Mouse (Mus musculus): ENCODE data around the gene Sik2. TPM values are rescaled to one million over a fixed set of nuclear protein-coding genes. Genes with fewer than 3 reads are reported as not detected.
A peak's percentile ranks its signal among the peaks of the same experiment; 100 is the strongest.

Sik2 gene
- polyA plus RNA-seq, 1 experiment from 2014 or later = 15.7 TPM

GRCm38 (mm10) chr9:50854376-50854775, 154.5 kb downstream of the Sik2 start:
- Histone ChIP-seq H3K27me3 (ENCODE audit: insufficient read depth, low read length) (no peaks in the 10 kb centered on the region), H3K9me3 (ENCODE audit: low read depth, low read length) (no peaks in the 10 kb centered on the region), H3K9ac (no peak overlapping the region), H3K36me3 (ENCODE audit: insufficient read depth) (peaks cover 8% of the 10 kb centered on the region), H3K4me3 (ENCODE audit: low read depth, low read length) (no peak overlapping the region), H3K27ac (ENCODE audit: low read depth) (no peak overlapping the region), H3K4me1 (ENCODE audit: insufficient read depth) (peaks cover 8% of the 10 kb centered on the region; the same call in 1 of the 2 replicates), H3K4me2 (no peak overlapping the region)
- DNase-seq (no peak), ATAC-seq (ENCODE audit: insufficient read depth) (no peak)
- TF ChIP-seq CTCF (IDR thresholded peaks at IDR 0.05; ENCODE audit: low read depth) = no peak
- WGBS = 81% methylated on average over 8 of the region's 8 CpGs

- Histone ChIP-seq H3K9ac (no peak overlapping the region), H3K27me3 (ENCODE audit: insufficient read depth, low read length) (no peaks in the 10 kb centered on the region), H3K4me3 (ENCODE audit: low read depth, low read length) (no peak overlapping the region), H3K4me1 (ENCODE audit: insufficient read depth) (peaks cover 8% of the 10 kb centered on the region; the same call in 1 of the 2 replicates), H3K27ac (ENCODE audit: low read depth) (no peak overlapping the region), H3K4me2 (peak overlapping the region; percentile 10; the same call in 1 of the 2 replicates), H3K9me3 (ENCODE audit: low read depth, low read length) (no peaks in the 10 kb centered on the region), H3K36me3 (ENCODE audit: insufficient read depth) (no peaks in the 10 kb centered on the region)
- no peak for TF ChIP-seq CTCF (IDR thresholded peaks at IDR 0.05; ENCODE audit: low read depth)
- ATAC-seq (ENCODE audit: insufficient read depth) = no peak
- DNase-seq = no peak
- 53% methylated on average over 17 of the region's 17 CpGs for WGBS
These were observed 156.1 kb downstream of the Sik2 start for GRCm38 (mm10) chr9:50852634-50853349.

- ATAC-seq (ENCODE audit: insufficient read depth) (no peak), DNase-seq (no peak)
- WGBS = 38% methylated on average over 8 of the region's 8 CpGs
- H3K4me1 ChIP-seq (ENCODE audit: insufficient read depth) = peaks cover 8% of the 10 kb centered on the region; the same call in 1 of the 2 replicates
- no peaks in the 10 kb centered on the region for H3K27me3 ChIP-seq (ENCODE audit: insufficient read depth, low read length)
- H3K9me3 ChIP-seq (ENCODE audit: low read depth, low read length) = no peaks in the 10 kb centered on the region
- 0 out of 2 replicates have a peak, but pooled peaks cover 5% of the 10 kb centered on the region for H3K36me3 ChIP-seq (ENCODE audit: insufficient read depth)
- TF ChIP-seq CTCF (IDR thresholded peaks at IDR 0.05; ENCODE audit: low read depth) = no peak
- H3K9ac ChIP-seq = peak overlapping the region; percentile 4; the same call in 1 of the 2 replicates
- no peak overlapping the region for H3K4me3 ChIP-seq (ENCODE audit: low read depth, low read length)
- no peak overlapping the region for H3K27ac ChIP-seq (ENCODE audit: low read depth)
- H3K4me2 ChIP-seq = peak overlapping the region; percentile 42
These were observed 158.2 kb downstream of the Sik2 start for GRCm38 (mm10) chr9:50850713-50851112.

- Histone ChIP-seq H3K4me3 (ENCODE audit: low read depth, low read length) (no peak overlapping the region), H3K9ac (peak overlapping the region; percentile 4; the same call in 1 of the 2 replicates), H3K27me3 (ENCODE audit: insufficient read depth, low read length) (no peaks in the 10 kb centered on the region), H3K4me2 (peak overlapping the region; percentile 42), H3K4me1 (ENCODE audit: insufficient read depth) (peaks cover 8% of the 10 kb centered on the region; the same call in 1 of the 2 replicates), H3K36me3 (ENCODE audit: insufficient read depth) (0 out of 2 replicates have a peak, but pooled peaks cover 8% of the 10 kb centered on the region), H3K9me3 (ENCODE audit: low read depth, low read length) (no peaks in the 10 kb centered on the region), H3K27ac (ENCODE audit: low read depth) (no peak overlapping the region)
- WGBS = 22% methylated on average over 11 of the region's 11 CpGs
- DNase-seq (peak; percentile 39), ATAC-seq (ENCODE audit: insufficient read depth) (no peak)
- no peak for TF ChIP-seq CTCF (IDR thresholded peaks at IDR 0.05; ENCODE audit: low read depth)
These were observed 158.6 kb downstream of the Sik2 start for GRCm38 (mm10) chr9:50850271-50850670.

- DNase-seq = no peak
- no peak for ATAC-seq (ENCODE audit: insufficient read depth)
- no peaks in the 10 kb centered on the region for H3K9me3 ChIP-seq (ENCODE audit: low read depth, low read length)
- peak overlapping the region; percentile 42; the same call in 1 of the 2 replicates for H3K4me2 ChIP-seq
- 0 out of 2 replicates have a peak, but pooled peaks cover 8% of the 10 kb centered on the region for H3K36me3 ChIP-seq (ENCODE audit: insufficient read depth)
- H3K27ac ChIP-seq (ENCODE audit: low read depth) = no peak overlapping the region
- H3K27me3 ChIP-seq (ENCODE audit: insufficient read depth, low read length) = no peaks in the 10 kb centered on the region
- WGBS = 48% methylated on average over 9 of the region's 9 CpGs
- no peak for TF ChIP-seq CTCF (IDR thresholded peaks at IDR 0.05; ENCODE audit: low read depth)
- H3K9ac ChIP-seq = no peak overlapping the region
- H3K4me1 ChIP-seq (ENCODE audit: insufficient read depth) = peaks cover 8% of the 10 kb centered on the region; the same call in 1 of the 2 replicates
- no peak overlapping the region for H3K4me3 ChIP-seq (ENCODE audit: low read depth, low read length)
These were observed 159.1 kb downstream of the Sik2 start for GRCm38 (mm10) chr9:50849755-50850154.

GRCm38 (mm10) chr9:50849249-50849648, 159.6 kb downstream of the Sik2 start:
- H3K27me3 ChIP-seq (ENCODE audit: insufficient read depth, low read length) = no peaks in the 10 kb centered on the region
- no peak overlapping the region for H3K4me2 ChIP-seq
- DNase-seq = peak; percentile 99
- no peaks in the 10 kb centered on the region for H3K9me3 ChIP-seq (ENCODE audit: low read depth, low read length)
- no peak overlapping the region for H3K27ac ChIP-seq (ENCODE audit: low read depth)
- no peak overlapping the region for H3K4me3 ChIP-seq (ENCODE audit: low read depth, low read length)
- peaks cover 13% of the 10 kb centered on the region; the same call in 1 of the 2 replicates for H3K36me3 ChIP-seq (ENCODE audit: insufficient read depth)
- peak; percentile 82 for ATAC-seq (ENCODE audit: insufficient read depth)
- 20% methylated on average over 8 of the region's 8 CpGs for WGBS
- TF ChIP-seq CTCF (IDR thresholded peaks at IDR 0.05; ENCODE audit: low read depth) = peak; percentile 94
- peaks cover 8% of the 10 kb centered on the region; the same call in 1 of the 2 replicates for H3K4me1 ChIP-seq (ENCODE audit: insufficient read depth)
- no peak overlapping the region for H3K9ac ChIP-seq

- Histone ChIP-seq H3K4me3 (ENCODE audit: low read depth, low read length) (no peak overlapping the region), H3K9ac (no peak overlapping the region), H3K4me2 (no peak overlapping the region), H3K9me3 (ENCODE audit: low read depth, low read length) (no peaks in the 10 kb centered on the region), H3K36me3 (ENCODE audit: insufficient read depth) (peaks cover 17% of the 10 kb centered on the region; the same call in 1 of the 2 replicates), H3K27ac (ENCODE audit: low read depth) (no peak overlapping the region), H3K27me3 (ENCODE audit: insufficient read depth, low read length) (no peaks in the 10 kb centered on the region), H3K4me1 (ENCODE audit: insufficient read depth) (peaks cover 8% of the 10 kb centered on the region; the same call in 1 of the 2 replicates)
- WGBS = 59% methylated on average over 5 of the region's 5 CpGs
- ATAC-seq (ENCODE audit: insufficient read depth) (peak; percentile 6; the same call in 1 of the 2 replicates), DNase-seq (no peak)
- TF ChIP-seq CTCF (IDR thresholded peaks at IDR 0.05; ENCODE audit: low read depth) = no peak
These were observed 160.1 kb downstream of the Sik2 start for GRCm38 (mm10) chr9:50848821-50849220.

Measured in lung, embryonic 14.5 days (tissue).